Mouse (Mus musculus) liver, embryonic 11.5 days (tissue): Measurements from ENCODE around the gene Arsg. TPM values are rescaled to one million over a fixed set of nuclear protein-coding genes. Genes with fewer than 3 reads are reported as not detected.
A peak's percentile ranks its signal among the peaks of the same experiment; 100 is the strongest.

Experiments
- ATAC-seq: fragments of 200-750 bp; cut with Nextera tagmentation; replicated peaks from 2 replicates; pipeline ENCODE4 v1.8.0; 2017; ENCODE audit warnings: moderate number of reproducible peaks, mild to moderate bottlenecking, moderate TSS enrichment, moderate library complexity; ENCODE audit not compliant: low FRiP score
- DNase-seq: peaks from one replicate; pipeline ENCODE4 v3.0.0-alpha.2; 2017; ENCODE audit warnings: low spot score
- H3K27ac ChIP-seq: fragments of 300-500 bp; sonication (generic); 2 replicates; pipeline ENCODE4 v1.5.1; 2014; ENCODE audit warnings: mild to moderate bottlenecking, low read depth, low read length, control low read depth
- H3K27me3 ChIP-seq: fragments of 300-500 bp; sonication (generic); replicated peaks from 2 replicates; pipeline ENCODE4 v1.6.1; 2014; ENCODE audit warnings: low read length, mixed read lengths; ENCODE audit not compliant: control insufficient read depth, insufficient read depth
- H3K36me3 ChIP-seq: fragments of 300-500 bp; sonication (generic); 2 replicates; pipeline ENCODE4 v1.6.1; 2014; ENCODE audit warnings: mild to moderate bottlenecking, low read length, moderate library complexity, mixed read lengths; ENCODE audit not compliant: control insufficient read depth, insufficient read depth
- H3K4me1 ChIP-seq: fragments of 300-500 bp; sonication (generic); replicated peaks from 2 replicates; pipeline ENCODE4 v1.6.1; 2014; ENCODE audit warnings: low read length, mixed read lengths; ENCODE audit not compliant: control insufficient read depth, insufficient read depth
- H3K4me2 ChIP-seq: fragments of 300-500 bp; sonication (generic); 2 replicates; pipeline ENCODE4 v1.6.1; 2014; ENCODE audit warnings: mild to moderate bottlenecking, control low read depth, moderate library complexity
- H3K4me3 ChIP-seq: fragments of 300-500 bp; sonication (generic); 2 replicates; pipeline ENCODE4 v1.5.1; 2014; ENCODE audit warnings: low read depth, low read length, control low read depth
- H3K9ac ChIP-seq: fragments of 300-500 bp; sonication (generic); 2 replicates; pipeline ENCODE4 v1.6.1; 2014; ENCODE audit warnings: low read depth, low read length, control low read depth
- H3K9me3 ChIP-seq: fragments of 300-500 bp; sonication (generic); 2 replicates; pipeline ENCODE4 v1.6.1; 2016; ENCODE audit warnings: low read length, inconsistent platforms, mixed read lengths; ENCODE audit not compliant: control insufficient read depth
- WGBS: fragments of 180-500 bp; shearing (Covaris S2); extraction: QIAGEN DNeasy Blood & Tissue Kit; methylation state at CpG from one replicate; pipeline ENCODE4 v1.1.7; 2014; 5-methylcytosine and 5-hydroxymethylcytosine counted together
- polyA plus RNA-seq: library from polyadenylated mRNA; unstranded; fragments of >200 nt; fragmentation: Nextera tagmentation; extraction: Ambion mirVana; gene quantifications from 2 replicates; pipeline ENCODE4 v1.2.1, GENCODE M21; 2014

Gene Arsg
- polyA plus RNA-seq, 1 experiment from 2014 or later, result 5.8 TPM

DNA sequence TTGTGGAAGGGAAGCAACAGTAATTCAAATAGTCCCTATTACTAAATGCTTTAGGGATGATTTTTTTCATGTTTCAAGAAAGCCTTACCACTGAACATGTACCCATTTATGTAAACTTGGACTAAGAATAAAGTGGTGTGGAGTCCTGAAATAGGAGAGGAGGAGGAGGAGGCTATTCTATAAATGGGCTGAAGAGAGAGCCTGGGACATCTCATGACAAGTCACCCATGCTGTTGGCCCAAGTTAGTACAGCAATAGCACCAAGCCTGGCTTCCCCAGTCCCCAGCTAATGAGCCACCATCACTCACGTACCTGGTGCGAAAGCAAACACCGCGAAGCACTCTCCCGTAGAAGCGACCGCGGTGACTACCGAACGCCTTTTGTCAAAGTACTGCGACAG lies 15.0 kb upstream of the Arsg start:
- 97% methylated on average over 11 of the region's 11 CpGs for WGBS
- H3K4me2 ChIP-seq, result no peak overlapping the region
- DNase-seq, result no peak
- peaks cover 53% of the 10 kb centered on the region for H3K36me3 ChIP-seq
- H3K9me3 ChIP-seq, result no peaks in the 10 kb centered on the region
- no peak overlapping the region for H3K4me3 ChIP-seq
- no peak for ATAC-seq
- H3K27me3 ChIP-seq, result no peaks in the 10 kb centered on the region
- H3K4me1 ChIP-seq, result no peaks in the 10 kb centered on the region
- H3K27ac ChIP-seq, result no peak overlapping the region
- no peak overlapping the region for H3K9ac ChIP-seq

DNA sequence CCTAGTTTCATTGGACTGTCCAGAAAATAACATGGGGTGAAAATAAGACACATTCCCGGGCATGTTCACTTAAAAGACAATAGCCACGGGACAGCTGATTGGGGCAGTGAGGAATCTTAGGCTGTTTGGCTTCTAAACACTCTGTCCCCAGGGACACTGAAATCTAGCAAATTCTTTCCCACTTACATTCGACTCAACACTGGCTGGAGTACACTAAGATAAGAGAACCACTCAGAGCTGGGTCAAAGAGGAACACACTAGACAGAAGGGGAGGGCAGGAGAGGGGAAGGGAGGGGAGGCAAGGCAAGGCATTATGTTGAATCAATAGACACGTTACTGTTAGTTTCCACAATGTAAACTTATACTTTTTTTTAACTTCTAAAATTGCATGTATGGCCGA lies 12.6 kb upstream of the Arsg start:
- DNase-seq (no peak), ATAC-seq (no peak)
- Histone ChIP-seq H3K36me3 (peaks cover 36% of the 10 kb centered on the region), H3K27me3 (no peaks in the 10 kb centered on the region), H3K4me1 (peaks cover 1% of the 10 kb centered on the region; the same call in 1 of the 2 replicates), H3K27ac (no peak overlapping the region), H3K9me3 (no peaks in the 10 kb centered on the region), H3K9ac (no peak overlapping the region), H3K4me3 (no peak overlapping the region), H3K4me2 (no peak overlapping the region)
- 56% methylated on average over 5 of the region's 5 CpGs for WGBS

DNA sequence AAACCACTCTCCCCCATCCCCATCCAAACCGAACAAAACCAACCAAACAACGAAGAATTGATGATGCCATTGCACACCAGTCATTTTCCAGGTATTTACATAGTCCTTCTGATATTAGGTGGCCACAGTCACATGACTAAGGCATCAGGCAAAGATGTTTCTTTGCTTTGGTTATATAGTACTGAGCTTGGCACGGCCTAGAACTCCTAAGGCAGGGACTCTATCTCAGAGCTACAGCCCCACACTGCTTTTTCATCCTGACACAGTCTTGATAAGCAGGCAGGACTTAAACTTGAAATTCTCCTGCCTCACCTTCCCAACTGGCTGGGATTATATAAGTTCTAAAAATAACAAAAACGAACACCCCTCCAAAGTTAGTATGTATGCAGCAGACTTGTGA lies 8.1 kb upstream of the Arsg start:
- Histone ChIP-seq H3K9me3 (no peaks in the 10 kb centered on the region), H3K4me2 (no peak overlapping the region; the same call in 1 of the 2 replicates), H3K27ac (no peak overlapping the region; the same call in 1 of the 2 replicates), H3K4me3 (no peak overlapping the region), H3K27me3 (no peaks in the 10 kb centered on the region), H3K4me1 (peaks cover 23% of the 10 kb centered on the region), H3K36me3 (peaks cover 26% of the 10 kb centered on the region), H3K9ac (no peak overlapping the region)
- WGBS, result 67% methylated on average over 4 of the region's 4 CpGs
- DNase-seq, result no peak
- ATAC-seq, result peak; percentile 87

DNA sequence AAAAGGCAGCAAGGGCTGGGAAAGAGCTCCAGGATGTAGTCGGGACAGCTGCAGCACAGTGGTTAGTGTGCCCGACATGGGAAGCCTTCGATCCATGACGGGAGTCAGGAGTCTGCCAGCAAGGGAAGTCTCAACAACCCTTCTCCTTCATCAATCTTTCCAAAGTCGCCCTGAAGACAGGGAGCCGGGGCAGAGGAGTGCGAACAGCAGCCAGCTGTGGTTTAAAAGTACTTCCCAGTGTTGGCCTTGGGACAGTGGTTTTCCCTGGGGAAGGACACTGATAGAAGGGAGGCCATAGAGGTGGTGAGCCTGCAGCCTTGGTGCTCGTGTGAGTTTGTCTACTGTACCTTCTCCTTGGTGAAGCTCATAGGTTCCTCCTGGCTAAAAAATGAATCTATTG lies 6.2 kb upstream of the Arsg start:
- Histone ChIP-seq H3K9me3 (no peaks in the 10 kb centered on the region), H3K9ac (no peak overlapping the region), H3K4me3 (no peak overlapping the region), H3K36me3 (peaks cover 21% of the 10 kb centered on the region), H3K27me3 (no peaks in the 10 kb centered on the region), H3K27ac (no peak overlapping the region), H3K4me1 (peaks cover 30% of the 10 kb centered on the region), H3K4me2 (peak overlapping the region; percentile 15; the same call in 1 of the 2 replicates)
- WGBS, result 75% methylated on average over 8 of the region's 8 CpGs
- no peak for ATAC-seq
- no peak for DNase-seq

DNA sequence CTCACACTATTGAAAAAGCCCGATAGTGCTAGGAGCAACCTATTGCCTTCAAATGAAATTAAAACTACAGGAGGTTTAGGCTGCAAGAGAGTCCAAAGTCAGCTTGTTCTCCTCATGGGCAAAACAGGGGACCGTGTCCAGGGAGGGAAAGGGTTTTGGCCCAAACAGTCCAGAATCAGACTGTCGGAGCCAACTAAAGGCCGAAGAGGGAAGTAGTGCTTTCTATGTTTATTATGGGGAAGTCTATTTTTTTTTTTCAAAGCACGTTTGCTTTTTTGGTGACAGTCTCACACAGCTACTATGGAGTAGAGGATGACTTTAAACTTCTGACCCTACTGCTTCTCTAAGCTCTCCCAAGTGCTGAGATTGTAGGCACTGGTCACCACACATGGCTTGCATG lies 5.0 kb upstream of the Arsg start:
- Histone ChIP-seq H3K4me3 (no peak overlapping the region), H3K36me3 (peaks cover 10% of the 10 kb centered on the region), H3K4me2 (peak overlapping the region; percentile 18; the same call in 1 of the 2 replicates), H3K9me3 (no peaks in the 10 kb centered on the region), H3K27ac (no peak overlapping the region), H3K4me1 (peaks cover 30% of the 10 kb centered on the region), H3K27me3 (no peaks in the 10 kb centered on the region), H3K9ac (no peak overlapping the region)
- DNase-seq (no peak), ATAC-seq (no peak)
- 79% methylated on average over 5 of the region's 5 CpGs for WGBS

DNA sequence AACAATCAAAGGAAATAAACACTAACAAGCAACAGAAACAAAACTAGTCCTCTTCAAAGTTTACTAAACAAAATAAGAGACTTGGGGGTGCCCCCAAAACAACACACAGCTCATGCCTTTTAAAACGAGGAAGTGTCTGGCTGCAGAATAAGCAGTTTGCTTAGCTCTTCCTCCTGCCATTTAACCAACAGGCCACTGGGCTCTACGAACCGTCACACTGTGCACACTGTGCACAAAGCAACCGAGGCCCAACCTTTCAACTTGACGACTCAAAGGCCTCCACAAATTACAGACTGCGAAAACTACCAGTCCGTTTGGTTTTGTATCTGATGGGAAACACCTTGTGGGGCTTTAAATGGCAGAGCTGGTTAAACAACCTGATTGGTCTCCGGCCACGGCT lies 3.0 kb upstream of the Arsg start:
- no peak for ATAC-seq
- DNase-seq, result no peak
- WGBS, result 40% methylated on average over 9 of the region's 9 CpGs
- Histone ChIP-seq H3K4me2 (peak overlapping the region; percentile 84), H3K9ac (peak overlapping the region; percentile 97), H3K27me3 (no peaks in the 10 kb centered on the region), H3K9me3 (no peaks in the 10 kb centered on the region), H3K36me3 (peaks cover 8% of the 10 kb centered on the region; the same call in 1 of the 2 replicates), H3K27ac (peak overlapping the region; percentile 98; the same call in 1 of the 2 replicates), H3K4me3 (peak overlapping the region; percentile 85), H3K4me1 (peaks cover 37% of the 10 kb centered on the region)

DNA sequence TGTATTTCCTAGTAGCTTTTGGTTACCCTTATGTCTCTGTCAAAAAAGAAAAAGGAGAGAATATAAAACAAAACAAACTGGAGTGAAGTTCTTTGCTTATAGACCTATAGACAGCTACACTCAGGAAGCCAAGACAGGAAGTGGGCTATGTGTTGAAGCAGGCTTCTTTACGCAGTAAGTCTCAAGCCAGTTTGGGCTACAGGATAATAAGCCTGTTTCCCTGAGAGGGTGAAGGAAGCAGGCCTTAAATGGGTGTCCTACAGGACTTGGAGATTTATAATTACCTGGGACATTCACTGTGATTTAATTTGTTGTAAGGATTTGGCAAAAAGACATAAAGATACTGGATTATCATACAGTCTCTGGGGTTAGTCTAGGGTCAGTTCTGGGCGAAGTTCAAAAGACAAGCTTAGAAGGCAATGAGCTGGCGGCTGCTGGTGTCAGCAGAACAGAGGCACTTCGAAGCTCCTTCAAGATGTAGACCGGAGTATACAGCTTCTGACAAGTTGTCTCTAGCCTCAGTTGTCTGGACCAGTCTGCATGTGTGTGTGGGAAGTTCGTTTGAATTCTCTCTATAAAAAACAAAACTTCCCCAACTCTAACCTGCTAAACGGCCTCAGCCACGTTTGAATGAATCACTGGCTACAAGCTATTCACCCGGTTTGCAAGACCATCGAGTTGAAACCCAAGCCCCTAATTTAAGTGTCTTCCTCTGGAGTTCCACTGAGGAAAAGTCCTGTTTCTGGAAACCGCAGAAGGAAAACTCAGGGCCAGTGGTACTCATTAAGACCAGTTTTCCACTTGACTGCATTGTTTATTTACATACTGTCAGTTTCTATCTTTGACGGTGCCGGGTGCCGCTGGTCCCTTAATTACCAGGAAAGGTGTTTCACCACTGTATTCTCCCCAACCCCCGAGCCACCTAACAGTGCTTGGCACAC lies 2.0 kb upstream of the Arsg start:
- peaks cover 37% of the 10 kb centered on the region for H3K4me1 ChIP-seq
- peaks cover 8% of the 10 kb centered on the region; the same call in 1 of the 2 replicates for H3K36me3 ChIP-seq
- H3K27ac ChIP-seq, result peak overlapping the region; percentile 98
- ATAC-seq (no peak), DNase-seq (no peak)
- peak overlapping the region; percentile 84 for H3K4me2 ChIP-seq
- 21% methylated on average over 15 of the region's 15 CpGs for WGBS
- H3K9ac ChIP-seq, result peak overlapping the region; percentile 97
- no peaks in the 10 kb centered on the region for H3K9me3 ChIP-seq
- peak overlapping the region; percentile 85 for H3K4me3 ChIP-seq
- no peaks in the 10 kb centered on the region for H3K27me3 ChIP-seq

DNA sequence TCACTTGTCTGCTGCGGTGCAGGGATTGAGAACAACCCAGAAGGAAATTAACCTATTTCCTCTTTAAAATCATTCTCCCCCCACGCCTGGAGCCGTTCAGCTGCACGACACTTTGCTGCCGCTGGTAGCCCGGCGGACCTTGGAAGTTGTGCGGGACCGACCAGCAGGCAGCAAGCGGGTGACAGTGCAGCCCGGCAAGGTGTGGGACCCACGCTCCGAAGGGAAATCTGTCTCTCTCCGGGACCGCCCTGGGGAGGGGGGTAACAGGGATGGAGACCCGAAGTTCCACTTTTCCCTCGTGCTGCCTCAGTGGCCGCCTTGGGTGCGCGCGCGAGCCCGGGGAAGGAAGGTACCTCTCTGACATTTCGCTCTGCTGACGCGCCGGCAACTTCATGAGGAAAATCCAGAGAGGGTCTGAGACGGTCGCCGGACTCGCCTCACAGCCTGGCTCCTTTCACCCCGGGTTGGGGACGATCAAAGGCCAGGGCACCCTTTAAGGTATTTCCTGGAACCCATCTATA lies 943 bp upstream of the Arsg start:
- peak overlapping the region; percentile 85 for H3K4me3 ChIP-seq
- H3K36me3 ChIP-seq, result peaks cover 4% of the 10 kb centered on the region; the same call in 1 of the 2 replicates
- no peak for ATAC-seq
- peak overlapping the region; percentile 98 for H3K27ac ChIP-seq
- peak overlapping the region; percentile 97 for H3K9ac ChIP-seq
- no peaks in the 10 kb centered on the region for H3K9me3 ChIP-seq
- H3K27me3 ChIP-seq, result no peaks in the 10 kb centered on the region
- WGBS, result 1% methylated on average over 33 of the region's 33 CpGs
- peak; percentile 81 for DNase-seq
- peak overlapping the region; percentile 84 for H3K4me2 ChIP-seq
- H3K4me1 ChIP-seq, result peaks cover 45% of the 10 kb centered on the region
